Mouse (Mus musculus) megakaryocyte, embryonic 14.5 days (primary cell): ENCODE measurements around the gene Ethe1.

Experiments
- FLI1 ChIP-seq: IDR thresholded peaks from 2 replicates; pipeline ENCODE4 v1.6.1; 2012; ENCODE audit warnings: low read length, inconsistent platforms, mixed read lengths
- GATA1 ChIP-seq: IDR thresholded peaks from 3 replicates; pipeline ENCODE4 v1.6.1; 2012; ENCODE audit warnings: mixed read lengths, low read length, inconsistent platforms, borderline replicate concordance

DNA sequence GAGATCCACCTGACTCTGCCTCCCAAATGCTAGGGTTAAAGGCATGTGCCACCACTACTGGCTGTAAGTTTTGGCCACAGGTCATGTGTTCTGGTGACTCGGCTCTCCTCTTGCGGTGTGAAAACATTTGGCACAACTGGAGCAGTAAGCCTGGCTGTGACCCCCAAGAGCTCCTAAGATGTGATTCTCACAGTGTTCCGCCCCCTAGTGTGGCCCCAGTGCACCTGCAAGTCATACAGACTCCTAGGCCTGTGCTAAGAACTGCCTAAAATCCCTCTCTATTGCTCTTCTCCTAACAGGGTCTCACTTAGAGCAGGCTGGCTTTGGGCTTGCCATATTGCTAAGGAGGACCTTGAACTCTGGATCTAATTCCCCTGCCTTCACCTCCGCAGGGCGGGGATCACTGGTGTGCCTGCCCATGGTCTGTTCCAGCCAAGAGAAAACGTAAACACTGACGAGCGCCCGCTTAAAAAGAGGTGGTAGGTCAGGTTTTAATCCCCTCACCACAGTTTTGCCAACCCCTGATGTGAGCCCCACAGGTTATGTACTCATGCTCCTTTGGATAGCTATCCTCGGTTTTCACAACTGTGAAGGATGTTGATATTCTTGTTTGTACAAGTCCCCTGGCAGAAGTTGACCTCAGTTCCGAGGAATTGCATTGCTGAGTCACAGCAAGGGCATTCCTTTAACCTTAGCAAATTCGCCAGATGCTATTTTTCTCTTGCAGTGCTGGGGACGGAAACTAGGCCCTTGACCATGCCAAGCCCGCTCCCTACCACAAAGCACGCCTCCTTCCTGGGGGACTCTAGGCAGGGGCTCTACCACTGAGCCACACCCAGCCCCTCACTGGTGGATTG lies 12.1 kb downstream of the Ethe1 start:
- no peak for TF ChIP-seq GATA1
- TF ChIP-seq FLI1: no peak
